Mouse (Mus musculus) kidney, adult 2 months (tissue): ENCODE results near the gene Atp5k.

ENCODE experiments used
- CTCF ChIP-seq: fragments of 200-500 bp; conservative IDR thresholded peaks from 2 replicates; pipeline ENCODE4 v1.5.1; 2011; ENCODE audit warnings: low read depth, mild to moderate bottlenecking, control low read depth, low read length, moderate library complexity, mixed read lengths; ENCODE audit not compliant: insufficient read depth, insufficient read length
- POLR2A ChIP-seq: fragments of 200-500 bp; IDR thresholded peaks from one replicate; pipeline ENCODE4 v1.6.1; 2011; ENCODE audit warnings: low read depth, low read length, control low read depth

DNA sequence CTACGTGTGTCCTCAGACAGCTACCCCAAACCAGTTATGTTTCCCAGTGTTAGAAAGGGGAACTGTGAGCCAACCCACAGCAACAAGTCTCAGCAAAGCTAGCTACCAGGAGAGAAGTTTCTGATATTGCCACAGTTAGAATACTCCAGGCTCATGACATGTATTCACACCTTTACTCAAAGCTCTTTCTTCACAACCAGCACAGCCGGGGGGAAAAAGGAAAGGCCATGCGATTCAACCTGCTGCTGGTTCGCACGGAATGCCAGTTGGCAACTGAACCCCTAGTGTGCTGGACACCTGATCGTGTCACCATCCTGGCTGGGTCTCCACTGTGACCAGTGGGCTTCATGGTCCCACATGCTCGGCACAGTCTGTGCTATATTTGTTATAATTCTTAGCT, 13.6 kb upstream of the Atp5k start:
- TF ChIP-seq CTCF (no peak), POLR2A (no peak)
